Mouse (Mus musculus) MEL (cell line): Measurements from ENCODE around the gene Itpk1. TPM values are rescaled to one million over a fixed set of nuclear protein-coding genes. Genes with fewer than 3 reads are reported as not detected.

Experiments used
- DNase-seq: peaks from one replicate; pipeline ENCODE4 v3.0.0; 2011; ENCODE audit warnings: low read depth, low spot score
- H3K27ac ChIP-seq: 2 replicates; pipeline ENCODE4 v1.5.1; 2012; ENCODE audit warnings: low read depth, mild to moderate bottlenecking, control low read depth, low read length, moderate library complexity; ENCODE audit not compliant: control insufficient read depth
- H3K27me3 ChIP-seq, 2 experiments: fragments of 150-350 bp in 1 of 2; sonication (generic) in 1 of 2; 2 replicates each; pipeline ENCODE4 v1.6.1; 2012; ENCODE audit warnings: low read length in 2 of 2, mild to moderate bottlenecking in 2 of 2, improper control_type of control experiment in 1 of 2, moderate library complexity in 1 of 2; ENCODE audit not compliant: insufficient read depth in 2 of 2, control insufficient read depth in 1 of 2
- H3K36me3 ChIP-seq, 2 experiments: 2 replicates each; pipeline ENCODE4 v1.6.1; 2012 to 2014; ENCODE audit warnings: low read length in 2 of 2, improper control_type of control experiment in 1 of 2, inconsistent platforms in 1 of 2, mild to moderate bottlenecking in 1 of 2; ENCODE audit not compliant: insufficient read depth in 2 of 2, control insufficient read depth in 1 of 2
- H3K4me1 ChIP-seq, 2 experiments: fragments of 150-350 bp in 1 of 2; sonication (generic) in 1 of 2; 2 replicates each; pipeline ENCODE4 v1.6.1; 2012; ENCODE audit warnings: low read length in 2 of 2, improper control_type of control experiment in 1 of 2, mild to moderate bottlenecking in 1 of 2; ENCODE audit not compliant: insufficient read depth in 2 of 2, control insufficient read depth in 1 of 2
- H3K4me3 ChIP-seq, 2 experiments: fragments of 150-350 bp in 1 of 2; sonication (generic) in 1 of 2; 2 replicates each; pipeline ENCODE4 v1.5.1; 2012; ENCODE audit warnings: low read depth in 2 of 2, low read length in 2 of 2, mild to moderate bottlenecking in 2 of 2, moderate library complexity in 2 of 2, control low read depth in 1 of 2, improper control_type of control experiment in 1 of 2; ENCODE audit not compliant: control insufficient read depth in 1 of 2, insufficient read depth in 1 of 2
- H3K79me2 ChIP-seq: 2 replicates; pipeline ENCODE4 v1.6.1; 2012; ENCODE audit warnings: mild to moderate bottlenecking, low read length, moderate library complexity; ENCODE audit not compliant: control insufficient read depth, poor library complexity, insufficient read depth
- H3K9ac ChIP-seq: 2 replicates; pipeline ENCODE4 v1.6.1; 2012; ENCODE audit warnings: low read depth, mild to moderate bottlenecking, control low read depth, low read length, moderate library complexity; ENCODE audit not compliant: control insufficient read depth, poor library complexity, severe bottlenecking
- H3K9me3 ChIP-seq: fragments of 150-350 bp; sonication (generic); replicated peaks from 2 replicates; pipeline ENCODE4 v1.6.1; 2012; ENCODE audit warnings: mild to moderate bottlenecking, low read length, improper control_type of control experiment, moderate library complexity; ENCODE audit not compliant: insufficient read depth
- BHLHE40 ChIP-seq: IDR thresholded peaks from 2 replicates; pipeline ENCODE4 v1.6.1; 2012; ENCODE audit warnings: low read depth, mild to moderate bottlenecking, inconsistent platforms, low read length, improper control_type of control experiment, borderline replicate concordance
- CHD1 ChIP-seq: IDR thresholded peaks from 2 replicates; pipeline ENCODE4 v1.6.1; 2012; ENCODE audit warnings: low read depth, mild to moderate bottlenecking, inconsistent platforms, low read length, improper control_type of control experiment
- CHD2 ChIP-seq: IDR thresholded peaks from 2 replicates; pipeline ENCODE4 v1.6.1; 2011; ENCODE audit warnings: low read length, improper control_type of control experiment
- CTCF ChIP-seq, 3 experiments: IDR thresholded peaks in 2 of 3; conservative IDR thresholded peaks in 1 of 3; 2 replicates each; pipeline ENCODE4 v1.5.1; 2011 to 2012; ENCODE audit warnings: low read length in 3 of 3, low read depth in 2 of 3, mild to moderate bottlenecking in 2 of 3, improper control_type of control experiment in 1 of 3, inconsistent platforms in 1 of 3, mixed read lengths in 1 of 3, moderate library complexity in 1 of 3; ENCODE audit not compliant: control insufficient read depth in 1 of 3, insufficient read depth in 1 of 3, poor library complexity in 1 of 3, severe bottlenecking in 1 of 3
- E2F4 ChIP-seq: IDR thresholded peaks from 2 replicates; pipeline ENCODE4 v1.6.1; 2011; ENCODE audit warnings: low read depth, low read length, improper control_type of control experiment, borderline replicate concordance
- EP300 ChIP-seq, 2 experiments: IDR thresholded peaks; 2 replicates each; pipeline ENCODE4 v1.6.1; 2011; ENCODE audit warnings: improper control_type of control experiment in 2 of 2, low read length in 2 of 2, low read depth in 1 of 2, mild to moderate bottlenecking in 1 of 2
- GABPA ChIP-seq: IDR thresholded peaks from 2 replicates; pipeline ENCODE4 v1.6.1; 2012; ENCODE audit warnings: low read depth, mild to moderate bottlenecking, inconsistent platforms, low read length, improper control_type of control experiment, moderate library complexity
- KAT2A ChIP-seq: conservative IDR thresholded peaks from 2 replicates; pipeline ENCODE4 v1.6.1; 2012; ENCODE audit warnings: low read depth, low read length, improper control_type of control experiment, inconsistent platforms
- MAFK ChIP-seq: IDR thresholded peaks from 2 replicates; pipeline ENCODE4 v1.6.1; 2011; ENCODE audit warnings: low read depth, mild to moderate bottlenecking, low read length, improper control_type of control experiment, borderline replicate concordance
- MAZ ChIP-seq: IDR thresholded peaks from 2 replicates; pipeline ENCODE4 v1.6.1; 2012; ENCODE audit warnings: low read depth, mild to moderate bottlenecking, inconsistent platforms, low read length, improper control_type of control experiment
- MYC ChIP-seq: IDR thresholded peaks from 2 replicates; pipeline ENCODE4 v1.6.1; 2011; ENCODE audit warnings: low read depth, mild to moderate bottlenecking, low read length, improper control_type of control experiment, moderate library complexity
- POLR2AphosphoS2 ChIP-seq: IDR thresholded peaks from 2 replicates; pipeline ENCODE4 v1.6.1; 2011; ENCODE audit warnings: low read length, improper control_type of control experiment
- POLR2AphosphoS5 ChIP-seq: IDR thresholded peaks from 2 replicates; pipeline ENCODE4 v1.6.1; 2012; ENCODE audit warnings: low read depth, borderline replicate concordance, mild to moderate bottlenecking, inconsistent platforms, low read length, moderate library complexity, mixed read lengths
- RAD21 ChIP-seq: IDR thresholded peaks from 2 replicates; pipeline ENCODE4 v1.6.1; 2011; ENCODE audit warnings: mild to moderate bottlenecking, low read depth, low read length, improper control_type of control experiment
- SIN3A ChIP-seq: IDR thresholded peaks from 2 replicates; pipeline ENCODE4 v1.6.1; 2012; ENCODE audit warnings: low read length, improper control_type of control experiment, inconsistent platforms
- SMC3 ChIP-seq: IDR thresholded peaks from 2 replicates; pipeline ENCODE4 v1.6.1; 2011; ENCODE audit warnings: low read depth, low read length, improper control_type of control experiment
- ZC3H11A ChIP-seq: IDR thresholded peaks from 2 replicates; pipeline ENCODE4 v1.6.1; 2012; ENCODE audit warnings: low read depth, mild to moderate bottlenecking, inconsistent platforms, low read length, improper control_type of control experiment
- polyA plus RNA-seq, 2 experiments: library from polyadenylated mRNA; stranded (reverse) in 1 of 2; unstranded in 1 of 2; fragments of >175 nt in 1 of 2; fragments of >200 nt in 1 of 2; gene quantifications; 2 replicates each; pipeline versions ENCODE4 v1.2.1 to v1.2.4; 2012; ENCODE audit warnings: low replicate concordance in 2 of 2, low read depth in 1 of 2; ENCODE audit not compliant: insufficient read length in 2 of 2, insufficient read depth in 1 of 2, missing spikeins in 1 of 2
- total RNA-seq: library from RNA; depleted of rRNA; stranded (reverse); fragments of 300-350 nt; gene quantifications from 2 replicates; pipeline ENCODE4 v1.2.3, GENCODE M21; 2012

Gene Itpk1
- total and polyA plus RNA-seq, 3 experiments, result 12.0 to 25.7 TPM; not detected in 1

- TF ChIP-seq KAT2A (no peak), POLR2AphosphoS5 (no peak), MYC (no peak), MAZ (no peak), POLR2AphosphoS2 (no peak), E2F4 (no peak), CHD1 (no peak)
- Histone ChIP-seq H3K4me1 (peaks cover 0 to 16% of the 10 kb centered on the region in 2 experiments; a peak in 2 of 4 replicates), H3K27me3 (no peaks in the 10 kb centered on the region), H3K36me3 (peaks cover 0 to 8% of the 10 kb centered on the region in 2 experiments; a peak in 2 of 4 replicates), H3K4me3 (no peak overlapping the region), H3K79me2 (no peaks in the 10 kb centered on the region), H3K27ac (no peak overlapping the region), H3K9me3 (no peaks in the 10 kb centered on the region), H3K9ac (no peak overlapping the region)
- no peak for DNase-seq
Observed at GRCm38 (mm10) chr12:102722451-102722850, 17.7 kb upstream of the Itpk1 start.

- Histone ChIP-seq H3K36me3 (no peaks in the 10 kb centered on the region; a peak in 1 of 4 replicates), H3K4me3 (no peak overlapping the region), H3K79me2 (no peaks in the 10 kb centered on the region), H3K4me1 (peaks cover 0 to under 1% of the 10 kb centered on the region in 2 experiments; a peak in 2 of 4 replicates), H3K9me3 (no peaks in the 10 kb centered on the region), H3K9ac (no peak overlapping the region), H3K27me3 (no peaks in the 10 kb centered on the region), H3K27ac (no peak overlapping the region)
- peak; percentile 89 for TF ChIP-seq RAD21
- peak; percentile 30; the same call in 1 of the 2 replicates for TF ChIP-seq SIN3A
- no peak for TF ChIP-seq EP300 (IDR thresholded peaks at IDR 0.05; ENCODE audit: low read depth in 1 of 2, low read length in 2 of 2)
- TF ChIP-seq ZC3H11A, result peak; percentile 85
- peak; percentile 82 for TF ChIP-seq SMC3
- TF ChIP-seq BHLHE40, result peak; percentile 43; the same call in 1 of the 2 replicates
- no peak for TF ChIP-seq MAFK
- TF ChIP-seq CTCF (IDR thresholded peaks at IDR 0.05 in 2 of 3, conservative IDR thresholded peaks at IDR 0.05 in 1 of 3; ENCODE audit: control insufficient read depth in 1 of 3, insufficient read depth in 1 of 3, low read depth in 2 of 3, low read length in 3 of 3, poor library complexity in 1 of 3, severe bottlenecking in 1 of 3), result peak; percentile 62 to 91 (median 90)
- no peak; the same call in 1 of the 2 replicates for TF ChIP-seq MAZ
- TF ChIP-seq CHD2, result no peak
- no peak for TF ChIP-seq GABPA
- peak; percentile 70 for DNase-seq
Observed at GRCm38 (mm10) chr12:102719552-102720315, 15.0 kb upstream of the Itpk1 start.
